Mouse (Mus musculus): ENCODE results near the gene Cd99l2. TPM values are rescaled to one million over a fixed set of nuclear protein-coding genes. Genes with fewer than 3 reads are reported as not detected.
A peak's percentile ranks its signal among the peaks of the same experiment; 100 is the strongest.
"Not testable (repeated sequence)": the region's sequence is repeated elsewhere in the genome, so short reads cannot be mapped to it uniquely, and the experiment has no call there.

Gene Cd99l2
- polyA plus RNA-seq, 1 experiment from 2014 or later, result 85.2 TPM

GRCm38 (mm10) chrX:71506591-71506990 is 13.9 kb upstream of the Cd99l2 start:
- not testable (repeated sequence) for H3K9ac ChIP-seq; H3K9me3 ChIP-seq; H3K4me1 ChIP-seq (replicated peaks); H3K4me3 ChIP-seq; H3K27ac ChIP-seq (replicated peaks); ATAC-seq (ENCODE audit: low FRiP score, low read depth); H3K27me3 ChIP-seq; H3K4me2 ChIP-seq; H3K36me3 ChIP-seq
- WGBS, result 96% methylated on average over 4 of the region's 4 CpGs

- 24% methylated on average over 9 of the region's 9 CpGs for WGBS
- Histone ChIP-seq H3K9ac (peak overlapping the region; percentile 68), H3K27me3 (no peaks in the 10 kb centered on the region)
These were observed 619 bp upstream of the Cd99l2 start for GRCm38 (mm10) chrX:71493279-71493656.

GRCm38 (mm10) chrX:71491931-71492633 is 567 bp downstream of the Cd99l2 start:
- Histone ChIP-seq H3K36me3 (no peaks in the 10 kb centered on the region), H3K4me1 (replicated peaks) (peaks cover 12% of the 10 kb centered on the region), H3K4me3 (peak overlapping the region; percentile 52), H3K9me3 (no peaks in the 10 kb centered on the region), H3K4me2 (peak overlapping the region; percentile 78), H3K27ac (replicated peaks) (peak overlapping the region; percentile 93), H3K27me3 (no peaks in the 10 kb centered on the region), H3K9ac (peak overlapping the region; percentile 68)
- ATAC-seq (ENCODE audit: low FRiP score, low read depth), result no peak; the same call in 1 of the 2 replicates
- WGBS, result 14% methylated on average over 16 of the region's 17 CpGs

More at GRCm38 (mm10) chrX:71493279-71493656, 619 bp upstream of the Cd99l2 start:
- H3K9me3 ChIP-seq, result no peaks in the 10 kb centered on the region
- peak; percentile 21; the same call in 1 of the 2 replicates for ATAC-seq (ENCODE audit: low FRiP score, low read depth)
- H3K27ac ChIP-seq (replicated peaks), result peak overlapping the region; percentile 93
- H3K4me3 ChIP-seq, result peak overlapping the region; percentile 52
- H3K4me1 ChIP-seq (replicated peaks), result peaks cover 12% of the 10 kb centered on the region
- H3K4me2 ChIP-seq, result peak overlapping the region; percentile 78
- H3K36me3 ChIP-seq, result no peaks in the 10 kb centered on the region

GRCm38 (mm10) chrX:71489353-71489752 is 3.3 kb downstream of the Cd99l2 start:
- Histone ChIP-seq H3K4me1 (replicated peaks) (peaks cover 12% of the 10 kb centered on the region), H3K27me3 (no peaks in the 10 kb centered on the region), H3K4me2 (no peak overlapping the region), H3K36me3 (no peaks in the 10 kb centered on the region), H3K9ac (no peak overlapping the region), H3K4me3 (no peak overlapping the region), H3K9me3 (no peaks in the 10 kb centered on the region), H3K27ac (replicated peaks) (no peak overlapping the region)
- ATAC-seq (ENCODE audit: low FRiP score, low read depth), result no peak
- 77% methylated on average over 1 of the region's 1 CpGs for WGBS

GRCm38 (mm10) chrX:71482244-71482643 is 10.4 kb downstream of the Cd99l2 start:
- Histone ChIP-seq H3K4me3 (no peak overlapping the region), H3K4me2 (no peak overlapping the region), H3K36me3 (no peaks in the 10 kb centered on the region), H3K27ac (replicated peaks) (no peak overlapping the region), H3K4me1 (replicated peaks) (no peaks in the 10 kb centered on the region), H3K27me3 (no peaks in the 10 kb centered on the region), H3K9me3 (no peaks in the 10 kb centered on the region), H3K9ac (no peak overlapping the region)
- 83% methylated on average over 2 of the region's 2 CpGs for WGBS
- no peak for ATAC-seq (ENCODE audit: low FRiP score, low read depth)

GRCm38 (mm10) chrX:71475992-71476391 is 16.7 kb downstream of the Cd99l2 start:
- ATAC-seq (ENCODE audit: low FRiP score, low read depth), result no peak
- Histone ChIP-seq H3K27me3 (no peaks in the 10 kb centered on the region), H3K9me3 (no peaks in the 10 kb centered on the region), H3K9ac (no peak overlapping the region), H3K27ac (replicated peaks) (no peak overlapping the region), H3K4me1 (replicated peaks) (no peaks in the 10 kb centered on the region), H3K36me3 (no peaks in the 10 kb centered on the region), H3K4me2 (no peak overlapping the region), H3K4me3 (no peak overlapping the region)
- WGBS, result 90% methylated on average over 3 of the region's 3 CpGs

DNA sequence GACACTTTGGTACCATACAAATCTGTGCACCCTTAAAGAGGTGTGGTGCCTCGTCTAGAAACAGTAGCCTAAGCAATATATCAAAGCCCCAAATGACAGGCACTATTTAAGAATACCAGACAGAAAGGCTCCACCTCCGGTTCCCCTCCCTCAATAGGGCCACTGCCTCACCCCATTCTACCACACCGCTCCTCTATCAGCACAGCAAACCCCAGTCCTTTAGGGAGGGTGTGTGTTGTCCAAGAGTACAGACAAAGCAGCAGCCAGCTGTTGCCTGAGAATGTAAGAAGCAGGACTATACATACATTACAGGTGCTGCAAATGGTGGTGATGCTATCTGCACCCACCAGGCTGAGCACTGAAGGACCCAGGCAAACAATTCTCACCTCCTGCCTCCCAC is 17.2 kb downstream of the Cd99l2 start:
- WGBS, result 67% methylated on average over 3 of the region's 3 CpGs

DNA sequence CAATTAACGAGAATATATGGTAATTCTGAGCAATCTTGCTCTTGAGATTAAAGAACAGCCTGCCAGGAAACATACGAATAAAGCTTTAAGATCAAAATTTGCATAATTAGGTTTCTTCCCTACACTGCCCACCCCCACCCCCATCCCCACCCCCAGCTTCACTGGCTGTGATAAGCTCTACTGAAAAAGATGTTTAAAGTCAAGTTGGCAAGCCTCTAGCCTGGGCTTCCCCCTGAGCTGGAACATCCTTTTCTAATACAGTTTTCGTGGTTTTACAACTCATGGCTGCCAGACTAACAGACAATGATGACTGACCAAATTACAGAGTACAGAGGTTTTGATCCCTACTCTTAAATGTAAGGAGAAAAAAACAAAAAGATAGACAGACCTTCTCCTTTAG is 17.6 kb downstream of the Cd99l2 start:
- Histone ChIP-seq H3K36me3 (no peaks in the 10 kb centered on the region), H3K4me1 (replicated peaks) (no peaks in the 10 kb centered on the region), H3K4me3 (no peak overlapping the region), H3K9ac (no peak overlapping the region), H3K9me3 (no peaks in the 10 kb centered on the region), H3K4me2 (no peak overlapping the region), H3K27me3 (no peaks in the 10 kb centered on the region), H3K27ac (replicated peaks) (no peak overlapping the region)
- 62% methylated on average over 3 of the region's 3 CpGs for WGBS
- no peak for ATAC-seq (ENCODE audit: low FRiP score, low read depth)

More for the DNA sequence above, 17.2 kb downstream of the Cd99l2 start:
- no peaks in the 10 kb centered on the region for H3K36me3 ChIP-seq
- H3K9me3 ChIP-seq, result no peaks in the 10 kb centered on the region
- H3K9ac ChIP-seq, result no peak overlapping the region
- no peaks in the 10 kb centered on the region for H3K4me1 ChIP-seq (replicated peaks)
- H3K27me3 ChIP-seq, result no peaks in the 10 kb centered on the region
- H3K4me3 ChIP-seq, result no peak overlapping the region
- no peak for ATAC-seq (ENCODE audit: low FRiP score, low read depth)
- H3K27ac ChIP-seq (replicated peaks), result no peak overlapping the region
- H3K4me2 ChIP-seq, result no peak overlapping the region

GRCm38 (mm10) chrX:71474296-71474956 is 18.2 kb downstream of the Cd99l2 start:
- Histone ChIP-seq H3K9ac (no peak overlapping the region), H3K4me2 (no peak overlapping the region), H3K9me3 (no peaks in the 10 kb centered on the region), H3K4me3 (no peak overlapping the region), H3K4me1 (replicated peaks) (no peaks in the 10 kb centered on the region), H3K27me3 (no peaks in the 10 kb centered on the region), H3K36me3 (no peaks in the 10 kb centered on the region), H3K27ac (replicated peaks) (no peak overlapping the region)
- ATAC-seq (ENCODE audit: low FRiP score, low read depth), result no peak
- WGBS, result 79% methylated on average over 3 of the region's 3 CpGs

DNA sequence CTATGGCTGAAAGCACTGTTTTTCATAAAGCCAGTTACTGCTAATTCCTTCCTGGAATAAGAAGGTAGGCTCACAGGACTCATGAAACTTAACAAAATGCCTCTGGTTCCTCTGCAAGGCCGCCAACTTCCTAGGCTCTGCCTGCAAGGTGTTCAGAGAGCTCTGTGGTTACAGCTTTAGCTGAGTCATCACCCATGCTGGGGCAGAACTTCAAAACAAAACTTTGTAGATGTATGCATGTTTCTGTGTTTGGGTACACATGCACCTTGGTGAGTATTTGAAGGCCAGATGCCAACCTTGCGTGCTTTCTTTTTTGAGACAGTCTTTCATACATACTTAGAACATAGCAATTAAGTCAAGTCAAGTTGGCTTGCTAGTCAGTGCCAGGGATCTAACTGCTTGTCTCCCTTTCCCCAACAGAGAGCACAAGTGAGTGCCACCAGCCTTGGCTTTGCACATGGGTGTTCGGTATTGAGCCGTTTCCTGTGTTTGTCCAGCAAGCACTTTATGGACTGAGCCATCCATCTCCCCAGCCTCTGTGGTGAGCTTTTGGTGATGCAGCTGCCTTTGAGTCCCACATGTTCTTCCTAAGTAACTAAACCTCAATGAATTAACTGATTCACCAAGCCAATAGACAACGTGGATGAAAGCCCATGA is 23.9 kb downstream of the Cd99l2 start:
- no peaks in the 10 kb centered on the region for H3K36me3 ChIP-seq
- H3K4me1 ChIP-seq (replicated peaks), result no peaks in the 10 kb centered on the region
- H3K9ac ChIP-seq, result no peak overlapping the region
- 95% methylated on average over 5 of the region's 5 CpGs for WGBS
- H3K27ac ChIP-seq (replicated peaks), result no peak overlapping the region
- no peak overlapping the region for H3K4me3 ChIP-seq
- H3K27me3 ChIP-seq, result no peaks in the 10 kb centered on the region
- H3K4me2 ChIP-seq, result no peak overlapping the region
- ATAC-seq (ENCODE audit: low FRiP score, low read depth), result no peak
- no peaks in the 10 kb centered on the region for H3K9me3 ChIP-seq

DNA sequence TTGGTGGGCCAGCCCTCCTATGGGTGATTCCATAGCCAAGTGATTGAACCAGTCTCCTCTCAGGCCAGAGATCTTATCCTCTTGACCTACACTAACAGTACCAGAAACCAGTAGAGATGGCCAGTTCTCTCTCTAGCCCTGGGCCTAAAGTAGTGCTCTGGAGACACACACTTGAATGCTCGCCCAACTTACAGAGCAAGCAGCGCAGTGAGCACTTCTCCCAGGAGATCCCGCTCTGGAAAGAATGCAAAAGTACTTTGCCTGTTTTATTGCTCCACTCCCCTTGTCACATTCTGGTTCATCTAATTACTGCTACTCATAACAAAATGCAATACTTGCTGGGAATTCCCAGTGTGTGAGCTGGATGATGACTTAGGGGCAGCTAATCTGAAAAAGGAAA is 25.2 kb downstream of the Cd99l2 start:
- Histone ChIP-seq H3K27me3 (no peaks in the 10 kb centered on the region), H3K4me2 (no peak overlapping the region), H3K4me3 (no peak overlapping the region), H3K9ac (no peak overlapping the region), H3K9me3 (no peaks in the 10 kb centered on the region), H3K27ac (replicated peaks) (no peak overlapping the region), H3K36me3 (no peaks in the 10 kb centered on the region), H3K4me1 (replicated peaks) (no peaks in the 10 kb centered on the region)
- ATAC-seq (ENCODE audit: low FRiP score, low read depth), result no peak
- 95% methylated on average over 3 of the region's 3 CpGs for WGBS

DNA sequence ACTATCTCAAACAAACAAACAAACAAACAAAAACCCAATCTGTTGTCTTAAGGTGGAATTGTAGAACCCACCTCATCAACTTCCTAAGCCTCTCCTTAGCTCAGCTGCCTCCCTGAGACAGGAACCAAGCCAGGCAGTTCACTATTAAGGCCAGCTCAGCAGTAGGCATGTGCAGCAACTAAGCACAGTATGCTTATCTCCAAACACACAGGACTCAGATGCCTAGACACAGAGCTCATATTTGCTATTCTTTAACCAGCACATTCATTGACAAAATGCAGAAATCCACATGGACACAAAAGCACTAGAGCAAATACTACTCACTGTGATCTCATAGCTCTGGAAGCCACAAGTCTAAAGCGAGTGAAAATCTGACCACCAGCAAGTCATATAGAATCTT is 27.2 kb downstream of the Cd99l2 start:
- Histone ChIP-seq H3K36me3 (no peaks in the 10 kb centered on the region), H3K27ac (replicated peaks) (no peak overlapping the region), H3K4me3 (no peak overlapping the region), H3K4me2 (no peak overlapping the region), H3K9me3 (no peaks in the 10 kb centered on the region), H3K4me1 (replicated peaks) (no peaks in the 10 kb centered on the region), H3K9ac (no peak overlapping the region), H3K27me3 (no peaks in the 10 kb centered on the region)
- WGBS, result 84% methylated on average over 1 of the region's 1 CpGs
- no peak for ATAC-seq (ENCODE audit: low FRiP score, low read depth)
